Mouse (Mus musculus): Measurements from ENCODE around the gene Rnf4. TPM values are rescaled to one million over a fixed set of nuclear protein-coding genes. Genes with fewer than 3 reads are reported as not detected.

Gene Rnf4
- polyA plus RNA-seq, 1 experiment from 2014 or later = 198 TPM

- Histone ChIP-seq H3K27ac (replicated peaks) (no peak overlapping the region), H3K4me3 (no peak overlapping the region), H3K36me3 (replicated peaks) (no peaks in the 10 kb centered on the region), H3K4me1 (no peaks in the 10 kb centered on the region), H3K9me3 (no peaks in the 10 kb centered on the region), H3K27me3 (replicated peaks; ENCODE audit: low read depth, poor library complexity, severe bottlenecking) (no peaks in the 10 kb centered on the region)
- 83% methylated on average over 3 of the region's 3 CpGs for WGBS
- no peak for DNase-seq (ENCODE audit: low spot score)
Observed at GRCm38 (mm10) chr5:34309016-34309415, 27.1 kb upstream of the Rnf4 start.

DNA sequence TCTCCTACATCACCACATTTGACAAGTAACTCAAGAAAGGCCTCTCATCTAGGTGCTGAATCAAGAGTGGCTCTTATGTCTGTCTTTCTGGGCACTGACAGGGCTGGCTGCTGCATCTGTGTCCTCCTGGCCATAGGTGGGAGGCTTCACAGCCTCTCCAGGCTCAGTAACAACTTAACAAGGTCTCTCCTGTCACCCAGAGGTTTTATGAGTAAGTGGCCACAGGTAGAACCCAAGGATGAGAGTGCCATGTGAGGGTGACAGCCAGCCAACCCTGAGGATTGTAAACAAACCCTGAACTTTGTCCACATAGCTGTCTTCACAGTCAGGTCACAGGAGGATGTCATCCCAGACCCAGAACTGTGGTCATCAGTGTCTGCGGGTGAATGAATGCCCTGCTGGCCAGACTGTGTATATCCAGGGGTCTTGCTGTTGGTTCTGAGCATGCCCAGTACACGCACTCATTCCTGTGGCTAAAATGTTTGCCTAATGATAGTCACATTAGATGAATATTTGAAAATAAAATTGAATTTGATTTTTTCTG is 16.5 kb upstream of the Rnf4 start:
- no peaks in the 10 kb centered on the region for H3K27me3 ChIP-seq (replicated peaks; ENCODE audit: low read depth, poor library complexity, severe bottlenecking)
- 71% methylated on average over 2 of the region's 2 CpGs for WGBS
- DNase-seq (ENCODE audit: low spot score) = no peak
- H3K4me3 ChIP-seq = no peak overlapping the region
- no peaks in the 10 kb centered on the region for H3K9me3 ChIP-seq
- H3K4me1 ChIP-seq = no peaks in the 10 kb centered on the region
- no peak overlapping the region for H3K27ac ChIP-seq (replicated peaks)
- no peaks in the 10 kb centered on the region for H3K36me3 ChIP-seq (replicated peaks)

GRCm38 (mm10) chr5:34321236-34321635 is 14.9 kb upstream of the Rnf4 start:
- 89% methylated on average over 4 of the region's 4 CpGs for WGBS

DNA sequence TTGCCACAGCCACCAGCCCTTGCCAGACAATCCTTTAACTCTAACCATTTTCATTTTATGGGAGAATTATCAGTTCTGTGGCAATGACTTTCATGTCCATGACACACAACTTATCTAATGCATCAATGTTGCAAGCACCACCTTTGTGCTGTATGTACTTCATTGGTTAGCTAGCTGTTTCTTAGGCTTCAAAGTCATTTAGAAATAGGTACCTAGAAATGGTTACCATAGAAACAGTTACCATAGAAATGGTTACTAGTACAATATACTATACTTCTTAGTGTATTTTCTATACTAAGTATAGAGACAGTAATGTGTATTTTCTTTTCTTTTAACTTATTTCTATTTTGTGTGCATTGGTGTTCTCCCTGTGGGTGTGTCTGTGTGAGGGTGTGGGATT is 10.8 kb upstream of the Rnf4 start:
- DNase-seq (ENCODE audit: low spot score) = no peak
- Histone ChIP-seq H3K9me3 (0 out of 2 replicates have a peak, but pooled peaks cover under 1% of the 10 kb centered on the region), H3K4me1 (peaks cover 16% of the 10 kb centered on the region), H3K27me3 (replicated peaks; ENCODE audit: low read depth, poor library complexity, severe bottlenecking) (peaks cover 17% of the 10 kb centered on the region; the same call in 1 of the 2 replicates), H3K27ac (replicated peaks) (no peak overlapping the region), H3K36me3 (replicated peaks) (no peaks in the 10 kb centered on the region), H3K4me3 (no peak overlapping the region)

More at GRCm38 (mm10) chr5:34321236-34321635, 14.9 kb upstream of the Rnf4 start:
- peaks cover 4% of the 10 kb centered on the region for H3K4me1 ChIP-seq
- peaks cover 4% of the 10 kb centered on the region; the same call in 1 of the 2 replicates for H3K27me3 ChIP-seq (replicated peaks; ENCODE audit: low read depth, poor library complexity, severe bottlenecking)
- H3K4me3 ChIP-seq = no peak overlapping the region
- DNase-seq (ENCODE audit: low spot score) = no peak
- H3K27ac ChIP-seq (replicated peaks) = no peak overlapping the region
- H3K36me3 ChIP-seq (replicated peaks) = no peaks in the 10 kb centered on the region
- H3K9me3 ChIP-seq = no peaks in the 10 kb centered on the region

- peak overlapping the region; percentile 84 for H3K27ac ChIP-seq (replicated peaks)
- H3K9me3 ChIP-seq = 0 out of 2 replicates have a peak, but pooled peaks cover 3% of the 10 kb centered on the region
- peaks cover 16% of the 10 kb centered on the region for H3K4me1 ChIP-seq
- H3K27me3 ChIP-seq (replicated peaks; ENCODE audit: low read depth, poor library complexity, severe bottlenecking) = peaks cover 17% of the 10 kb centered on the region; the same call in 1 of the 2 replicates
- WGBS = 24% methylated on average over 4 of the region's 4 CpGs
- H3K36me3 ChIP-seq (replicated peaks) = no peaks in the 10 kb centered on the region
- peak overlapping the region; percentile 55; the same call in 1 of the 2 replicates for H3K4me3 ChIP-seq
- DNase-seq (ENCODE audit: low spot score) = peak; percentile 16
Observed at GRCm38 (mm10) chr5:34326249-34326691, 9.8 kb upstream of the Rnf4 start.

GRCm38 (mm10) chr5:34326875-34327576 is 9.1 kb upstream of the Rnf4 start:
- WGBS = 12% methylated on average over 31 of the region's 31 CpGs
- no peaks in the 10 kb centered on the region for H3K36me3 ChIP-seq (replicated peaks)
- H3K4me3 ChIP-seq = peak overlapping the region; percentile 55
- peak overlapping the region; percentile 84 for H3K27ac ChIP-seq (replicated peaks)
- peak; percentile 68 for DNase-seq (ENCODE audit: low spot score)
- H3K27me3 ChIP-seq (replicated peaks; ENCODE audit: low read depth, poor library complexity, severe bottlenecking) = peaks cover 17% of the 10 kb centered on the region; the same call in 1 of the 2 replicates
- 0 out of 2 replicates have a peak, but pooled peaks cover 3% of the 10 kb centered on the region for H3K9me3 ChIP-seq
- H3K4me1 ChIP-seq = peaks cover 16% of the 10 kb centered on the region

DNA sequence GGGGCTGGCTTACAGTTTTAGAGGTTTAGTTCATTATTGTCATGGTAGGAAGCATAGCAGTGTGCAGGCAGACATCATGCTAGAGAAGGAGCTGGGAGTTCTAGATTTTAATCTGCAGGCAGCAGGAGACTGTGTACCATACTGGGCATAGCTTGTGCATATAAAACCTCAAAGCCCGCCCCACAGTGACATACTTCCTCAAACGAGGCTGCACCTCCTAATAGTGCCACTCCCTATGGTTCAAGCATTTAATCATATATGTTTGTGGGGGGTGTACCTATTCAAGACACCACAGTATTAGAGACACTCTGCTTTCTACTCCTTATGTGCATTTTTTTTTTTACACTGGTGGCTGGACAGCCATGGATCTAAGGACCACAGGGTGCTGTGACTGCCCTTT is 6.0 kb upstream of the Rnf4 start:
- Histone ChIP-seq H3K27ac (replicated peaks) (no peak overlapping the region), H3K9me3 (0 out of 2 replicates have a peak, but pooled peaks cover 3% of the 10 kb centered on the region), H3K36me3 (replicated peaks) (no peaks in the 10 kb centered on the region), H3K4me3 (no peak overlapping the region), H3K4me1 (peaks cover 17% of the 10 kb centered on the region), H3K27me3 (replicated peaks; ENCODE audit: low read depth, poor library complexity, severe bottlenecking) (peaks cover 17% of the 10 kb centered on the region; the same call in 1 of the 2 replicates)
- WGBS = 87% methylated on average over 2 of the region's 2 CpGs
- DNase-seq (ENCODE audit: low spot score) = no peak

- H3K27ac ChIP-seq (replicated peaks) = no peak overlapping the region
- peaks cover 10% of the 10 kb centered on the region for H3K36me3 ChIP-seq (replicated peaks)
- H3K4me3 ChIP-seq = no peak overlapping the region
- no peak for DNase-seq (ENCODE audit: low spot score)
- 86% methylated on average over 1 of the region's 1 CpGs for WGBS
- H3K4me1 ChIP-seq = peaks cover 20% of the 10 kb centered on the region
- H3K9me3 ChIP-seq = 0 out of 2 replicates have a peak, but pooled peaks cover 3% of the 10 kb centered on the region
- no peaks in the 10 kb centered on the region for H3K27me3 ChIP-seq (replicated peaks; ENCODE audit: low read depth, poor library complexity, severe bottlenecking)
Observed at GRCm38 (mm10) chr5:34334081-34334480, 2.0 kb upstream of the Rnf4 start.

DNA sequence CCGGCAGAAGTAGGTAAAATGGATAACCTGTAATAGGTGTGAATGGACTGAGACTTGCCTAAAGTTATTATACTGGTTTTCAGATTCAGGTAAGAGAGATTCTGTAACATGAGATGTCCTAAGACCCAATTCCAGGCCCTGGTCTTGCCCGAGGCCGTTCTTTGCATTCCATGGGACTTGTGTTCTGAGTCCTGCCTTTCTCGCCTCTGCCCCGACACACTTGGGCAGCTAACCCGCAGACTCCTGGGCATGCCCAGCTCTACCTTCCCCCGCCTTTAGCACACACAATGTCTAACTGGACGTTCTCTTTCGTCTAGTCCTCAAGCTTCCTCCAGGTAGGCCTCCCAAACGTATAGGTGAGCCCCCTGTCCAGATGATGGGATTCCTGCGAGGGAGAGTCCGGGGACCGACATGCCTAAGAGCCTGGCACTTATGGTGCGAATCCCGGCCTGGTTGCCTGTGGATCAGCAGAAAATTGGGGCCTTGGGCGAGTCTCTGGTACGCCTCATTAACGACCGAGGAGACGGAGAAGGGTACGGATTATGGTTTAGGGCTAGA is 471 bp upstream of the Rnf4 start:
- H3K27me3 ChIP-seq (replicated peaks; ENCODE audit: low read depth, poor library complexity, severe bottlenecking) = no peaks in the 10 kb centered on the region
- H3K36me3 ChIP-seq (replicated peaks) = peaks cover 24% of the 10 kb centered on the region
- H3K4me3 ChIP-seq = peak overlapping the region; percentile 97
- WGBS = 2% methylated on average over 21 of the region's 21 CpGs
- peak overlapping the region; percentile 99 for H3K27ac ChIP-seq (replicated peaks)
- H3K4me1 ChIP-seq = peaks cover 20% of the 10 kb centered on the region
- H3K9me3 ChIP-seq = no peaks in the 10 kb centered on the region
- peak; percentile 68 for DNase-seq (ENCODE audit: low spot score)

DNA sequence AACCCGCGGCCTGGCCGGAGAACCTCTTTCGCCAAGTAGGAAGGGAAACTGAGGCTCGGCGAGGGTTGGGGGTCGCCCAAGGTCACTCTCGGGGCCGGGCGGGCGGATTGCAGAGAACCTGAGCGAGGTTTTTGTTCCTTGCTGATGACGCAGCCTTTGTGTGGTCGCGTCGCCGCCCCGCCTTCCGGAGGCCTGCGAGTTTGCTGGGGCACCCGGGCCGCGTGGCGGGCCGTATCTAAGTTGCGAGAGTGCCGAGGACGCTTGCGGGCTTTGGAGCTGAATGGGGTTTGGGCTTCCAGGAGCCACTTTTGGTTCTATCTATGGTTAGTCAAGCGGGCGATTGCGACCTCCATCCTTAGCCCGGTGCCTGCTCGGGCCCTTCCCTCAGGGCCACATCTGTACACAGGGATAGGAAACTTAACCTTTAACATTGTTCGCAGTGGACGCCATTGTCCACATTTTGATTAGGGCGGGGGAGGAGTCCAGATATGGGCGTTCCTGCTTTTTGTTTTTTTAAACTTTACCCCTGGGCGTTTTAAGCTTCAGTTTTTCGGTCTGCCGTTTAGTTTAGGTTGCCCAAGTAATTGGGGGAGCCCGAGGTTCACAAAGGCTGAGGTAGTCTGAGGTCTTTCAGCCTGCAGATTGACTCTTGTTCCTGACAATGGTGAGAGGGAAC is 824 bp downstream of the Rnf4 start:
- Histone ChIP-seq H3K36me3 (replicated peaks) (peaks cover 25% of the 10 kb centered on the region), H3K4me3 (peak overlapping the region; percentile 97), H3K27ac (replicated peaks) (peak overlapping the region; percentile 99), H3K27me3 (replicated peaks; ENCODE audit: low read depth, poor library complexity, severe bottlenecking) (no peaks in the 10 kb centered on the region), H3K9me3 (no peaks in the 10 kb centered on the region), H3K4me1 (peaks cover 20% of the 10 kb centered on the region)
- peak; percentile 81 for DNase-seq (ENCODE audit: low spot score)
- WGBS = under 1% methylated on average over 42 of the region's 42 CpGs

DNA sequence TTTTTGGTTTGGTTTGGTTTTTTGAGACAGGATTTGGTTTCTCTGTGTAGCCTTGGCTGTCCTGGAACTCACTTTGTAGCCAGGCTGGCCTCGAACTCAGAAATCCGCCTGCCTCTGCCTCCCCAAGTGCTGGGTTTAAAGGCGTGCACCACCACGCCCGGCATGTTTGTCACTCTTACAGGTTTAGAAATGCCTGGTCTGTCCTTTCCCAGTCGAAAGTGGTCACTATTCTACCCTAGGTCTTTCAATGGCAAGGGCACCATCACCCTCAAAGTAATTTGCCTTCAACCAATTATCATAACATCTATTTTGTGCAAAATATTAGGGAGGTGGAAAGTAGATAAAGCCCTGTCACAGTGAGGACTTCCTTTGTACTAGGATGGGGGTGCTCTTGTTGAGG is 4.2 kb downstream of the Rnf4 start:
- Histone ChIP-seq H3K27ac (replicated peaks) (no peak overlapping the region), H3K4me3 (no peak overlapping the region), H3K27me3 (replicated peaks; ENCODE audit: low read depth, poor library complexity, severe bottlenecking) (no peaks in the 10 kb centered on the region), H3K4me1 (peaks cover 17% of the 10 kb centered on the region), H3K36me3 (replicated peaks) (peaks cover 57% of the 10 kb centered on the region), H3K9me3 (no peaks in the 10 kb centered on the region)
- DNase-seq (ENCODE audit: low spot score) = no peak
- 96% methylated on average over 6 of the region's 6 CpGs for WGBS

GRCm38 (mm10) chr5:34352084-34352631 is 16.1 kb downstream of the Rnf4 start:
- DNase-seq (ENCODE audit: low spot score) = no peak
- Histone ChIP-seq H3K27ac (replicated peaks) (no peak overlapping the region), H3K4me3 (no peak overlapping the region), H3K4me1 (no peaks in the 10 kb centered on the region), H3K9me3 (no peaks in the 10 kb centered on the region), H3K36me3 (replicated peaks) (peaks cover 100% of the 10 kb centered on the region), H3K27me3 (replicated peaks; ENCODE audit: low read depth, poor library complexity, severe bottlenecking) (no peaks in the 10 kb centered on the region)
- WGBS = 93% methylated on average over 3 of the region's 3 CpGs

Data from embryonic facial prominence, embryonic 10.5 days (tissue).